Mouse (Mus musculus): ENCODE measurements around the gene Rffl. TPM values are rescaled to one million over a fixed set of nuclear protein-coding genes. Genes with fewer than 3 reads are reported as not detected.

The Rffl gene
- polyA plus RNA-seq, 1 experiment from 2014 or later = 5.0 TPM

DNA sequence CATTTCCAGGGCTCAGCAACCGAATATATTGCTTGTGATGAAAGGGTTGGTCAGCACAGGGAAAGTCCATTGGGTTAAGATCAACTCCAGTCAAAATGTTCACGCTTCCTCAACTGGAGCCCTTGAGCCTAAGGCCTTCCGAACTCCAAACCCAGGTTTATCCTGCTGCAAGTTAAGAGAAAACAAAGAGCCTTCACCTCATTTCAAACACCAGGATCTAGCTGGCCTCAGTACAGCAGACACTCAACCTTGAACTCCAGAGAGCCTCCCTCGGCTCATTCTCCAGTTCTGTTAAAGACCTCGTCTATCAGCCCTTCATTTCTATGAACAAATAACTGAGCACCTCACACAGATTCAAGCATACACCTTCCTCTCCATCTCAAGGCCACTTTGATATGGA, 90.9 kb downstream of the Rffl start:
- peak overlapping the region; percentile 97 for H3K9ac ChIP-seq
- ATAC-seq (ENCODE audit: low FRiP score) (no peak), DNase-seq (ENCODE audit: low spot score) (no peak)
- H3K4me2 ChIP-seq (replicated peaks) = peak overlapping the region; percentile 69
- H3K36me3 ChIP-seq (replicated peaks; ENCODE audit: control insufficient read depth, insufficient read depth) = peaks cover 19% of the 10 kb centered on the region
- 56% methylated on average over 5 of the region's 5 CpGs for WGBS
- no peak overlapping the region for H3K27ac ChIP-seq
- H3K27me3 ChIP-seq (ENCODE audit: control insufficient read depth, insufficient read depth, low read length) = no peaks in the 10 kb centered on the region
- no peaks in the 10 kb centered on the region for H3K9me3 ChIP-seq (ENCODE audit: control insufficient read depth, low read length)
- H3K4me1 ChIP-seq (replicated peaks; ENCODE audit: control insufficient read depth, insufficient read depth, low read length) = peaks cover 21% of the 10 kb centered on the region
- H3K4me3 ChIP-seq (replicated peaks; ENCODE audit: low read length) = peak overlapping the region; percentile 97

DNA sequence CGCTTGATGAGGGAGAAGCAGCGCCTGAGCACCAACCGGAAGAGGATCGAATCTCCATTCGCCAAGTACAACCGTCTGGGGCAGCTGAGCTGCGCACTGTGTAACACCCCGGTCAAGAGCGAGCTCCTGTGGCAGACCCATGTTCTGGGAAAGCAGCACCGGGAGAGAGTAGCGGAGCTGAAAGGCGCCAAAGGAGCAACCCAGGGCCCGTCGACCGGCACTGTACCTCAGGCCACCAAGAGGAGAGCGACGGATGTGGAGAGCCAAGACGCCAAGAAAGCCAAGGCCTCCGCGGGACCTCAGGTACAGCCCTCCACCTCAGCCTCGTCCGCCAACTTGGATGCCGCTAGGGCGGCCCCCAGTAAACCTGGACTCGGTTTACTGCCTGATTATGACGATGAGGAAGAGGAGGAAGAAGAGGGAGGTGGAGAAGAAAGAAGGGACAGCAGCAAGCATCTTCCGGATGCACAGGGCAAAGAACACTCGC, 106.5 kb downstream of the Rffl start:
- peaks cover 21% of the 10 kb centered on the region for H3K4me1 ChIP-seq (replicated peaks; ENCODE audit: control insufficient read depth, insufficient read depth, low read length)
- H3K4me3 ChIP-seq (replicated peaks; ENCODE audit: low read length) = peak overlapping the region; percentile 62
- under 1% methylated on average over 27 of the region's 28 CpGs for WGBS
- peak overlapping the region; percentile 71 for H3K9ac ChIP-seq
- no peaks in the 10 kb centered on the region for H3K27me3 ChIP-seq (ENCODE audit: control insufficient read depth, insufficient read depth, low read length)
- DNase-seq (ENCODE audit: low spot score) (no peak), ATAC-seq (ENCODE audit: low FRiP score) (peak; percentile 71; the same call in 1 of the 2 replicates)
- H3K27ac ChIP-seq = peak overlapping the region; percentile 84
- peaks cover 15% of the 10 kb centered on the region; the same call in 1 of the 2 replicates for H3K36me3 ChIP-seq (replicated peaks; ENCODE audit: control insufficient read depth, insufficient read depth)
- no peaks in the 10 kb centered on the region for H3K9me3 ChIP-seq (ENCODE audit: control insufficient read depth, low read length)
- peak overlapping the region; percentile 93 for H3K4me2 ChIP-seq (replicated peaks)

DNA sequence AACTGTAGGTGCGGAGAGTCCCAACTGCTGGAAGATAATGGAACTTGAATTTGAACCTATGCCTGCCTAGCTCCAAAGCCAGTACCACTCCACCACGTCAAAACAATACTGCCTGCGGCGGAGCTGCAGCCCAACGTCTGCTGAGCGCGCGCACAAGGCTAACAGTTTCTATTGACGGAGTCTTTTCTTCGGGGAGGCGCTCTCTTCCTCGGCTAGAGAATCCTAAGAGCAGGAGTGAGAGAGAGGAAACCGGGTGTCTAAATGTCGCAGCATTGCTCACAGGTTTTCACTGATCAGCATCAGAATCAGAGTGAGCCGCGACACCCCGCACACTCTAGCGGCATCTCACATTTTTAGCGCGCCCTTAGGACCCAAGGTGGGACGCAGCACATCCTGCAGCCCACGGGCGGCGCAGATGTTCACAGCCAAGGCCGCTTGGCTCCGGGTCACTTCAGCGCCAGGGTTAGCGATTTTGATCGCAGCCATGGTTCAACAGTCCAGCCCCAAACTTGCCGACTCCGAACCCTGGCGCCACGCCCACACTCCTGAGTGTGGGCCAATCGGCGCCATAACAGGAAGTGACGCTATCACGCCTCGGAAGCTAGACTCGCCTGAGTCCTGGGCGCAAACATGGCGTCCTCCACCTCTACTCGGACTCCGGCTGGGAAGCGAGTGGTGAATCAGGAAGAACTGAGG, 107.1 kb downstream of the Rffl start, which contains the start of the genes Cct6b and Zfp830:
TSS of gene Cct6b (minus strand) at position 580 of the 696 bp plus-strand sequence.
TSS of gene Zfp830 (plus strand) at position 604 of the 696 bp plus-strand sequence.
- peak; percentile 99 for ATAC-seq (ENCODE audit: low FRiP score)
- Histone ChIP-seq H3K9me3 (ENCODE audit: control insufficient read depth, low read length) (no peaks in the 10 kb centered on the region), H3K27me3 (ENCODE audit: control insufficient read depth, insufficient read depth, low read length) (no peaks in the 10 kb centered on the region), H3K27ac (peak within 1 kb of the TSS; percentile 84), H3K4me1 (replicated peaks; ENCODE audit: control insufficient read depth, insufficient read depth, low read length) (peaks cover 21% of the 10 kb centered on the region), H3K9ac (peak within 1 kb of the TSS; percentile 71), H3K36me3 (replicated peaks; ENCODE audit: control insufficient read depth, insufficient read depth) (peaks cover 9% of the 10 kb centered on the region; the same call in 1 of the 2 replicates), H3K4me3 (replicated peaks; ENCODE audit: low read length) (peak within 1 kb of the TSS; percentile 62), H3K4me2 (replicated peaks) (peak within 1 kb of the TSS; percentile 93)
- under 1% methylated on average over 44 of the region's 44 CpGs for WGBS
- DNase-seq (ENCODE audit: low spot score) = peak; percentile 97

DNA sequence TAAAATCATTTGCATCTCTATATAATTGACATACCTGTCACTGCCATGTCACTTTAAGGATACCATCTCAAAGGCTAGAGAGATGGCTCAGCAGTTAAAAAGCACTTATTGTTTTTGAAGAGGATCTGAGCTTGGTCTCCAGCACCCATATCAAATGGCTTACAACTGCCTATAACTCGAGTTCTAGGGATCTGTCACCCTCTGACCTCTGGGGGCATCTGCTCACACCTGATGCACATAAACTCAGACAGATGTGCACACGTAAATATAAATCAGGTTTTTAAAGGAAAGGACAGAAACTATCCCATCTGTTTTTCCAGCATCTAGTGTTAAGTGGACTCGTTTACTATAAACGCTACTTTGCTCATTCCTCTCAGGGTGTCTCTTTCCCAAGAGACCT, 107.7 kb downstream of the Rffl start:
- Histone ChIP-seq H3K4me1 (replicated peaks; ENCODE audit: control insufficient read depth, insufficient read depth, low read length) (peaks cover 21% of the 10 kb centered on the region), H3K9ac (peak overlapping the region; percentile 62), H3K27ac (peak overlapping the region; percentile 84), H3K9me3 (ENCODE audit: control insufficient read depth, low read length) (no peaks in the 10 kb centered on the region), H3K4me3 (replicated peaks; ENCODE audit: low read length) (peak overlapping the region; percentile 62), H3K4me2 (replicated peaks) (peak overlapping the region; percentile 59), H3K27me3 (ENCODE audit: control insufficient read depth, insufficient read depth, low read length) (no peaks in the 10 kb centered on the region), H3K36me3 (replicated peaks; ENCODE audit: control insufficient read depth, insufficient read depth) (0 out of 2 replicates have a peak, but pooled peaks cover 6% of the 10 kb centered on the region)
- DNase-seq (ENCODE audit: low spot score) (no peak), ATAC-seq (ENCODE audit: low FRiP score) (no peak)
- WGBS = 14% methylated on average over 4 of the region's 4 CpGs

DNA sequence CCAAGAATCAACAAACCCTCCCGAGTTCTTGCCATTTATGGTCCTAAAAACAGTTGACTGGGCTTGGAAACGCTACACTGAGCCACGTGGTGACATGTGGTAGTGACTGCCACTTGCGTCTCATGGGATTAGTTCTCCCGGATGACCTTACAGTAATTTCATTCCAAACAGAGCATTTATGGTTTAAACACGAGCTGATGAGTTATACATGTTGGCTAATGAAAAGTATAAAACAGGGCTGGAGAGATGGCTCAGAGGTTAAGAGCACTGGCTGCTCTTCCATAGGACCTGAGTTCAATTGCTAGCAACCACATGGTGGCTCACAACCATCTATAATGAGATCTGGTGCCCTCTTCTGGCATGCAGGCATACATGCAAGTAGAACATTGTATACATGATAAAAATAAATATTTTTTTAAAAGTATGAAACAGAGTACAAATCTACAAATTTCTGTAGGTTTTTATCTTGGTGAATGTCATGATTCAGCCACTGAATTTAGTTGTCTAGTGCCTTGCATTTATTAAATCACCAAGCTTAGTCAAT, 108.7 kb downstream of the Rffl start:
- Histone ChIP-seq H3K9ac (no peak overlapping the region), H3K4me3 (replicated peaks; ENCODE audit: low read length) (no peak overlapping the region), H3K4me1 (replicated peaks; ENCODE audit: control insufficient read depth, insufficient read depth, low read length) (peaks cover 21% of the 10 kb centered on the region), H3K4me2 (replicated peaks) (no peak overlapping the region), H3K27ac (no peak overlapping the region), H3K9me3 (ENCODE audit: control insufficient read depth, low read length) (no peaks in the 10 kb centered on the region), H3K27me3 (ENCODE audit: control insufficient read depth, insufficient read depth, low read length) (no peaks in the 10 kb centered on the region), H3K36me3 (replicated peaks; ENCODE audit: control insufficient read depth, insufficient read depth) (0 out of 2 replicates have a peak, but pooled peaks cover 6% of the 10 kb centered on the region)
- WGBS = 87% methylated on average over 6 of the region's 6 CpGs
- DNase-seq (ENCODE audit: low spot score) (no peak), ATAC-seq (ENCODE audit: low FRiP score) (no peak)

DNA sequence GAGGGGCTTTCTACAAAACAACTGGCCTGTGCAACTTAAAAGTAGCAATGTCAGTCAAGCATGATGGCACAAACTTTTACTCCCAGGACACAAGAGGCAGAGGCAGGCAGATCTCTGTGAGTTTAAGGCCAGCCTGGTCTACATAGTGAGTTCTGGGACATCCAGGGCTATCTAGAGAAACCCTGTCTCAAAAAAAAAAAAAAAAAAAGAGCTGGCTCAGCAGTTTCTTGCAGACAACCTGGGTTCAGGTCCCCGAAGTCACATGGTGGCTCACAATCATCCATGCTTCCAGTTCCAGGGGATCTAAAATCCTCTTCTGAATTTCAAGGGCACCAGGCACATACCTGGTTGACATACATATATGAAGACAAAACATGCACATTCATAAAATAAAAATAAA, 115.1 kb downstream of the Rffl start:
- Histone ChIP-seq H3K36me3 (replicated peaks; ENCODE audit: control insufficient read depth, insufficient read depth) (no peaks in the 10 kb centered on the region), H3K9me3 (ENCODE audit: control insufficient read depth, low read length) (no peaks in the 10 kb centered on the region), H3K27me3 (ENCODE audit: control insufficient read depth, insufficient read depth, low read length) (no peaks in the 10 kb centered on the region), H3K4me1 (replicated peaks; ENCODE audit: control insufficient read depth, insufficient read depth, low read length) (no peaks in the 10 kb centered on the region), H3K9ac (no peak overlapping the region), H3K27ac (no peak overlapping the region), H3K4me2 (replicated peaks) (no peak overlapping the region), H3K4me3 (replicated peaks; ENCODE audit: low read length) (no peak overlapping the region)
- no peak for DNase-seq (ENCODE audit: low spot score)
- no peak for ATAC-seq (ENCODE audit: low FRiP score)
- 100% methylated on average over 1 of the region's 1 CpGs for WGBS

Other genes with a start within 250 kb of the Rffl start
- gene Cct6b, start 106.9 kb downstream of the Rffl start, polyA plus RNA-seq (2014; fragmentation: Nextera tagmentation; extraction: Ambion mirVana) = 0.09 and 0.14 TPM in 2 replicates
- gene Zfp830, start 106.9 kb downstream of the Rffl start, polyA plus RNA-seq (2014; fragmentation: Nextera tagmentation; extraction: Ambion mirVana) = 23.4 and 26.9 TPM in 2 replicates
- gene Lig3, start 90.1 kb downstream of the Rffl start, polyA plus RNA-seq (2014; fragmentation: Nextera tagmentation; extraction: Ambion mirVana) = 26.0 and 35.8 TPM in 2 replicates
- gene Rad51d, start 19.4 kb upstream of the Rffl start, polyA plus RNA-seq (2014; fragmentation: Nextera tagmentation; extraction: Ambion mirVana) = 14.0 and 14.3 TPM in 2 replicates
- 0.37 and 0.77 TPM in 2 replicates for gene Fndc8, start 20.9 kb upstream of the Rffl start, polyA plus RNA-seq (2014; fragmentation: Nextera tagmentation; extraction: Ambion mirVana)
- 20.7 and 28.0 TPM in 2 replicates for gene Nle1, start 37.2 kb upstream of the Rffl start, polyA plus RNA-seq (2014; fragmentation: Nextera tagmentation; extraction: Ambion mirVana)
- 1.1 and 2.0 TPM in 2 replicates for gene Unc45b, start 39.3 kb upstream of the Rffl start, polyA plus RNA-seq (2014; fragmentation: Nextera tagmentation; extraction: Ambion mirVana)
- 1.4 and 1.6 TPM in 2 replicates for gene Slfn5, start 80.1 kb upstream of the Rffl start, polyA plus RNA-seq (2014; fragmentation: Nextera tagmentation; extraction: Ambion mirVana)
- gene Slfn9, start 120.6 kb upstream of the Rffl start, polyA plus RNA-seq (2014; fragmentation: Nextera tagmentation; extraction: Ambion mirVana) = 1.8 and 2.7 TPM in 2 replicates
- gene Slfn8, start 149.6 kb upstream of the Rffl start, polyA plus RNA-seq (2014; fragmentation: Nextera tagmentation; extraction: Ambion mirVana) = 0.21 and 0.27 TPM in 2 replicates
- gene Slfn2, start 193.9 kb upstream of the Rffl start, polyA plus RNA-seq (2014; fragmentation: Nextera tagmentation; extraction: Ambion mirVana) = 1.3 and 1.4 TPM in 2 replicates
- 0.11 TPM in 1 of 2 replicates, not detected in the other for gene Slfn1, start 245.6 kb upstream of the Rffl start, polyA plus RNA-seq (2014; fragmentation: Nextera tagmentation; extraction: Ambion mirVana)

All from hindbrain, embryonic 14.5 days (tissue).